Mouse (Mus musculus) kidney, postnatal 10 days (tissue): ENCODE results near the gene Gm4301.
"Not testable (repeated sequence)": the region's sequence is repeated elsewhere in the genome, so short reads cannot be mapped to it uniquely, and the experiment has no call there.

Experiments used
- DNase-seq: peaks from one replicate; pipeline ENCODE4 v3.0.0; 2021; ENCODE audit warnings: mixed read lengths

The Gm4301 gene

GRCm38 (mm10) chr10:100335376-100335775, at the start of gene Gm4301:
Gene Gm4301 (plus strand): TSS chr10:100335676.
- DNase-seq: not testable (repeated sequence)

- DNase-seq: no peak
Measured at GRCm38 (mm10) chr10:100296105-100296504, 39.4 kb upstream of the Gm4301 start.

- DNase-seq: not testable (repeated sequence)
Measured at GRCm38 (mm10) chr10:100300106-100300505, 35.4 kb upstream of the Gm4301 start.

- not testable (repeated sequence) for DNase-seq
Measured at GRCm38 (mm10) chr10:100340536-100340935, 5.1 kb downstream of the Gm4301 start, which contains the start of gene Gm4302. Gene Gm4302 (plus strand): TSS chr10:100340836.

- not testable (repeated sequence) for DNase-seq
Measured at GRCm38 (mm10) chr10:100345672-100346071, 10.2 kb downstream of the Gm4301 start, which contains the start of gene Gm4303. Gene Gm4303 (plus strand): TSS chr10:100345972.

GRCm38 (mm10) chr10:100350793-100351192, 15.3 kb downstream of the Gm4301 start, which contains the start of gene Gm4305:
Gene Gm4305 (plus strand): TSS chr10:100351093.
- DNase-seq: not testable (repeated sequence)

- DNase-seq: peak; percentile 9
Measured at GRCm38 (mm10) chr10:100356841-100357240, 21.4 kb downstream of the Gm4301 start.

GRCm38 (mm10) chr10:100361038-100361437, 25.6 kb downstream of the Gm4301 start, which contains the start of gene Gm4307:
Gene Gm4307 (plus strand): TSS chr10:100361338.
- not testable (repeated sequence) for DNase-seq

- DNase-seq: not testable (repeated sequence)
Measured at GRCm38 (mm10) chr10:100382460-100382859, 47.0 kb downstream of the Gm4301 start, which contains the start of gene Gm4312. Gene Gm4312 (minus strand): TSS chr10:100382560.
